Mouse (Mus musculus): ENCODE results near the gene Ano3. TPM values are rescaled to one million over a fixed set of nuclear protein-coding genes. Genes with fewer than 3 reads are reported as not detected.

The Ano3 gene
- polyA plus RNA-seq, 1 experiment from 2014 or later, result 0.28 TPM

Other genes with a start within 250 kb of the Ano3 start
- gene Muc15, start 229.6 kb downstream of the Ano3 start, polyA plus RNA-seq (2014; fragmentation: Nextera tagmentation; extraction: Ambion mirVana), result not detected in 2 replicates
- gene Gm13941, start 155.1 kb upstream of the Ano3 start, polyA plus RNA-seq (2014; fragmentation: Nextera tagmentation; extraction: Ambion mirVana), result not detected in 2 replicates
- not detected in 2 replicates for gene Gm15130, start 202.0 kb upstream of the Ano3 start, polyA plus RNA-seq (2014; fragmentation: Nextera tagmentation; extraction: Ambion mirVana)